Mouse (Mus musculus) limb, embryonic 13.5 days (tissue): ENCODE measurements at regions not wholly inside any gene's neighbourhood (a gene's known extent, or its start where the extent isn't known, plus 50 kb on each side); places are given as distances from the start of the nearest gene placed in this dataset.

Source experiments
- ATAC-seq: fragments of 200-750 bp; cut with Nextera tagmentation; 2 replicates; pipeline ENCODE4 v1.8.0; 2017; ENCODE audit warnings: low read depth, moderate number of reproducible peaks, moderate TSS enrichment; ENCODE audit not compliant: low FRiP score
- H3K27ac ChIP-seq: fragments of 300-500 bp; sonication (generic); 2 replicates; pipeline ENCODE4 v1.5.1; 2015; ENCODE audit warnings: inconsistent platforms, mild to moderate bottlenecking, moderate library complexity
- H3K27me3 ChIP-seq: fragments of 300-500 bp; sonication (generic); 2 replicates; pipeline ENCODE4 v1.6.1; 2015; ENCODE audit warnings: mild to moderate bottlenecking, inconsistent platforms
- H3K36me3 ChIP-seq: fragments of 300-500 bp; sonication (generic); 2 replicates; pipeline ENCODE4 v1.6.1; 2015; ENCODE audit warnings: inconsistent platforms, mild to moderate bottlenecking, moderate library complexity
- H3K4me1 ChIP-seq: fragments of 300-500 bp; sonication (generic); 2 replicates; pipeline ENCODE4 v1.6.1; 2015; ENCODE audit warnings: inconsistent platforms
- H3K4me2 ChIP-seq: fragments of 300-500 bp; sonication (generic); replicated peaks from 2 replicates; pipeline ENCODE4 v1.6.1; 2015; ENCODE audit warnings: inconsistent platforms, mild to moderate bottlenecking, moderate library complexity
- H3K4me3 ChIP-seq: fragments of 300-500 bp; sonication (generic); 2 replicates; pipeline ENCODE4 v1.5.1; 2015; ENCODE audit warnings: moderate library complexity, mild to moderate bottlenecking, inconsistent platforms
- H3K9ac ChIP-seq: fragments of 300-500 bp; sonication (generic); 2 replicates; pipeline ENCODE4 v1.6.1; 2015; ENCODE audit warnings: mild to moderate bottlenecking, inconsistent platforms
- H3K9me3 ChIP-seq: fragments of 300-500 bp; sonication (generic); 2 replicates; pipeline ENCODE4 v1.6.1; 2016; ENCODE audit warnings: inconsistent platforms
- WGBS: fragments of 180-500 bp; shearing (Covaris S2); methylation state at CpG from one replicate; pipeline ENCODE4 v1.1.7; 2015; 5-methylcytosine and 5-hydroxymethylcytosine counted together

DNA sequence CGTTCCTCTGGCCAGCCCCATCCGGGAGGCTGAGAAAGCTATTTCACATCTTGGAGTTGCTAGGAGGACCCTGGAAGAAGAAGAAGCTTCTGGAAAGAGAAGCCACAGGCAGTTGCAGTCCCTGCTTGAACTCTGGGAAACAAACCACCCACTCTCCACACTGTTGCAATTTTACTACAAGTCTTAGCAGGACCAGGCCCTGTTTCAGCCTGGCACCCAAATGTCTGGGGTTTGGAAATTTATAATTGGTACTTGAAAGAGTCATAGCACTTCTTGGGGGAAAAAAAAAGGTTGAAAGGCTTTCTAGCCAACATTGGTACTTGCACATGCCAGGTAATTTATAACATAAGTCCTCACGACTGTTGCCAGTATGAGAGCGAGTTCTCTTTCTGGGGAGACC is 57.9 kb upstream of the Neo1 start:
- Histone ChIP-seq H3K9me3 (no peaks in the 10 kb centered on the region), H3K36me3 (no peaks in the 10 kb centered on the region), H3K9ac (peak overlapping the region; percentile 35; the same call in 1 of the 2 replicates), H3K27ac (peak overlapping the region; percentile 70; the same call in 1 of the 2 replicates), H3K4me1 (peaks cover 25% of the 10 kb centered on the region), H3K27me3 (no peaks in the 10 kb centered on the region), H3K4me2 (no peak overlapping the region), H3K4me3 (no peak overlapping the region)
- WGBS, result 47% methylated on average over 4 of the region's 4 CpGs
- no peak for ATAC-seq

DNA sequence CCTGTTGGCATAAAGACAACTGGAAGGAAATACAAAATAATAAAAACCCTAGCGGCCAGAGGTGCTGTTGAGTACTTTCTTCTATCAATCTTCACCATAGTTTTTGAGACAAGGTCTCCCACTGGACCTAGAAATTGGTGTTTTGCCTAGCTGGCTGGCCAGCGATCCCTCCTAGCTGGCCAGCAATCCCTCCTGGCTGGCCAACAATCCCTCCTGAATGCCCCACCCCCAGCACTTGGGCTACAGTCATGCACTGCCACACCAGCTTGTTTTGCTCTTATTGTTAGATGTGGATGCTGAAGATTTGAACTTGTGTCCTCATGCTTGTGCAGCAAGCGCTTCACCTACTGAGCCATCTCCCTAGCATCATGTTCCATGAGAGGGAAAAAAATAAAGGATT is 54.9 kb upstream of the Neo1 start:
- Histone ChIP-seq H3K4me1 (peaks cover 29% of the 10 kb centered on the region), H3K27ac (no peak overlapping the region), H3K9me3 (no peaks in the 10 kb centered on the region), H3K27me3 (no peaks in the 10 kb centered on the region), H3K4me3 (no peak overlapping the region), H3K36me3 (no peaks in the 10 kb centered on the region), H3K4me2 (no peak overlapping the region), H3K9ac (no peak overlapping the region)
- 93% methylated on average over 3 of the region's 3 CpGs for WGBS
- ATAC-seq, result no peak

DNA sequence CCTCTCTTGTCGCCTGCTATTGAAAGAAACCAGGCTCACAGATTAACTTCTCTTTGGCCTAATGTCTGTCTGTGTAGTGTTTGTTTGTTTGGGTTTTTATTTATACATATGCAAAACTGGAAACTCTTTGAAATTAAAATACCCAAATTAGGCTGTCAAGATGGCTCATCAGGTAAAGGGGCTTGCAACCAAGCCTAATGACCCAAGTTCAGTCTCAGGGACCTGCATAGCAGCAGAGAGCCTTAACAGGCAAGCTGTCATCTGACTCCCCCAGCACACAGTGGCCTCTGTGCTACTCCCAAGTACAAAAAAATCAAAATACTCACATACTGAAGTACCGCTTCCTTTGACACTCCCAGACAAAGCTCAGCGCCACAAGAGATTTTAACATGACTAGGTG is 51.5 kb upstream of the Neo1 start:
- WGBS, result 71% methylated on average over 3 of the region's 3 CpGs
- H3K9ac ChIP-seq, result no peak overlapping the region
- no peaks in the 10 kb centered on the region for H3K9me3 ChIP-seq
- H3K36me3 ChIP-seq, result no peaks in the 10 kb centered on the region
- H3K4me2 ChIP-seq, result no peak overlapping the region
- no peaks in the 10 kb centered on the region for H3K27me3 ChIP-seq
- no peak overlapping the region for H3K27ac ChIP-seq
- no peak for ATAC-seq
- H3K4me3 ChIP-seq, result no peak overlapping the region
- H3K4me1 ChIP-seq, result peaks cover 23% of the 10 kb centered on the region

DNA sequence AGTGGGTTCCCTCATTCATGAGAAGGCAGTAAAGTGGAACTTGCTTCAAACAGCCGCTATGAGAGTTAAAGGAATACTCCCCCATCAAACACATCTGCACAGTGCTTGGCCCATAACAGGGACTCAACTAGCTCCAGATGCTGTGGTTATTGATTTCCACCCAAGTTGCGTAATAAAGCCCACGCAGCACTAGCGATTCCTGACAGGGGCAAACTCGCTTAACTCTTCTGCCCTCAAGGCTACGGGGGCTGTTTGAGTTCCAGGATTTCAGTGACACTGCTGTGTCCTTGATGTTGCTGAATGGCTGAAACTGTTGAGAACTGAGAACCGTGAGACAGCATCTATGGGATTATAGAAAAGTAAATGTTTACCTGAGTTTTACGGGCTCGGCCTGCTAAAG is 50.9 kb upstream of the Neo1 start:
- H3K4me1 ChIP-seq, result peaks cover 23% of the 10 kb centered on the region
- H3K9ac ChIP-seq, result no peak overlapping the region
- no peaks in the 10 kb centered on the region for H3K27me3 ChIP-seq
- H3K36me3 ChIP-seq, result no peaks in the 10 kb centered on the region
- no peak overlapping the region for H3K4me3 ChIP-seq
- peak overlapping the region; percentile 17; the same call in 1 of the 2 replicates for H3K27ac ChIP-seq
- ATAC-seq, result no peak
- WGBS, result 26% methylated on average over 9 of the region's 9 CpGs
- peak overlapping the region; percentile 25 for H3K4me2 ChIP-seq
- no peaks in the 10 kb centered on the region for H3K9me3 ChIP-seq

- Histone ChIP-seq H3K4me2 (peak overlapping the region; percentile 25), H3K4me3 (no peak overlapping the region), H3K36me3 (no peaks in the 10 kb centered on the region), H3K27ac (peak overlapping the region; percentile 17; the same call in 1 of the 2 replicates), H3K4me1 (peaks cover 23% of the 10 kb centered on the region), H3K9me3 (no peaks in the 10 kb centered on the region), H3K27me3 (no peaks in the 10 kb centered on the region), H3K9ac (no peak overlapping the region)
- WGBS, result 76% methylated on average over 10 of the region's 10 CpGs
- ATAC-seq, result no peak; the same call in 1 of the 2 replicates
These were observed 50.4 kb upstream of the Neo1 start for GRCm38 (mm10) chr9:59086556-59087102.
